Mouse (Mus musculus): ENCODE measurements at regions not wholly inside any gene's neighbourhood (a gene's known extent, or its start where the extent isn't known, plus 50 kb on each side); places are given as distances from the start of the nearest gene placed in this dataset.
"Not testable (repeated sequence)": the region's sequence is repeated elsewhere in the genome, so short reads cannot be mapped to it uniquely, and the experiment has no call there.

DNA sequence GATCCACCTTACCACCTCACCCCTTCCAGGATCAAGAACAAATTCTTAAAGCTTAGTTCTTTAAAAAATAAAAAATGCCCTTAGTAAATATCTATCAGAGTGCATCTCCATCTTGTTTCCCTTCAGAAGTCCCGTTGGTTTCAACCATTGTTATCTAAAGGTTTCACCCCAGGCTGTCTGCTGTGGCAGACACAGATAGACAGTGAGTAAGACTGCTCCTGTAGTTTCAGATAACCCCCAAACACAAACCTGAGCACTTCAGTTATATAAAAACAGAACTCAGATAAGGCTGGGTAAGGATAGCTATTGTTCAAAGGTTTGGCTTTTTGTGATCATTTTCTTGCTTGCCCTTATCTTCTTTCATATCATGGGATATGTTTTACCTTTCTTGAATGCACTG is 255.4 kb upstream of the Atp10a start:
- DNase-seq = no peak
- TF ChIP-seq POLR2A (IDR thresholded peaks at IDR 0.05; ENCODE audit: borderline replicate concordance, extremely low read depth, low read depth, low read length) (no peak), CTCF (IDR thresholded peaks at IDR 0.05; ENCODE audit: insufficient read depth, low read length) (no peak)
- WGBS = 40% methylated on average over 1 of the region's 1 CpGs

DNA sequence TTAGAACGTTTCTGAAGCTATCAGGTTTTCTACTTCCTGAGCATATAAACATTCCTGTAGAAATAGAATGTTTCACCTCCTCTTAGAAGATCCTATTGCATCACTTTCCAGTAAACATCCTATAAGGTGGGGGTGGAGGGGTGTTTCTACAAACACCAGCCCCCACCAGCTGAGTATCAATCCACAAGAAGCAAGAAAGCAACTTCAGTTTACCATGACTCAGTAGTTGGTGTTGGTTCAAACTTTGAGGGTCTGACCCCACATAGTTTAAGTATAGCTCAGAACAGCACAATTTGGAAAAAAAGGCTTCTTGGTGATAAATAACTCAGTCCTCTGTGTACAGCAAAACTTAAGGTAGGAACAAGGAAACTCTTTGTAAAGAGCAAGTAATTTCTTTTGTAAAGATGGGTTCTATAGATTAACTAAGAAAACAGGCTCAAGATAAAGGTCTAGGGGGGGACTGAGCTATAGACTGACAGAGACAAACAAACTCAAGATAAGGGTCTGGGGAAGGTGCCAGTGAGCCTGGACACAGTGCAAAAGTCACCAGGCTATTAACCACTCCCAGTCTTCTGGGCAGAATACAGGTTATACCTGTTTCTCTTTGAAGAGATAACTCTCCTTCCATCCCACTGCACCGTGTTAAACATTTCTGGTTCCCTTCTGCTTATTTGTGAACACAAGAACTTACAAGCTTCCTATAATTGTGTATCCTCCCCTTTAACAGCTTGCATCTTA is 218.9 kb upstream of the Atp10a start:
- DNase-seq = no peak
- 17% methylated on average over 2 of the region's 2 CpGs for WGBS
- TF ChIP-seq CTCF (IDR thresholded peaks at IDR 0.05; ENCODE audit: insufficient read depth, low read length) (no peak), POLR2A (IDR thresholded peaks at IDR 0.05; ENCODE audit: borderline replicate concordance, extremely low read depth, low read depth, low read length) (no peak)
- no peaks in the 10 kb centered on the region for H3K4me1 ChIP-seq (ENCODE audit: control insufficient read depth, insufficient read depth, low read length)
- H3K4me3 ChIP-seq (replicated peaks; ENCODE audit: extremely low read depth, low read depth, low read length) = no peak overlapping the region

More for the DNA sequence above, 255.4 kb upstream of the Atp10a start:
- Histone ChIP-seq H3K4me3 (replicated peaks; ENCODE audit: extremely low read depth, low read depth, low read length) (no peak overlapping the region), H3K4me1 (ENCODE audit: control insufficient read depth, insufficient read depth, low read length) (peaks cover 5% of the 10 kb centered on the region; the same call in 1 of the 2 replicates)

DNA sequence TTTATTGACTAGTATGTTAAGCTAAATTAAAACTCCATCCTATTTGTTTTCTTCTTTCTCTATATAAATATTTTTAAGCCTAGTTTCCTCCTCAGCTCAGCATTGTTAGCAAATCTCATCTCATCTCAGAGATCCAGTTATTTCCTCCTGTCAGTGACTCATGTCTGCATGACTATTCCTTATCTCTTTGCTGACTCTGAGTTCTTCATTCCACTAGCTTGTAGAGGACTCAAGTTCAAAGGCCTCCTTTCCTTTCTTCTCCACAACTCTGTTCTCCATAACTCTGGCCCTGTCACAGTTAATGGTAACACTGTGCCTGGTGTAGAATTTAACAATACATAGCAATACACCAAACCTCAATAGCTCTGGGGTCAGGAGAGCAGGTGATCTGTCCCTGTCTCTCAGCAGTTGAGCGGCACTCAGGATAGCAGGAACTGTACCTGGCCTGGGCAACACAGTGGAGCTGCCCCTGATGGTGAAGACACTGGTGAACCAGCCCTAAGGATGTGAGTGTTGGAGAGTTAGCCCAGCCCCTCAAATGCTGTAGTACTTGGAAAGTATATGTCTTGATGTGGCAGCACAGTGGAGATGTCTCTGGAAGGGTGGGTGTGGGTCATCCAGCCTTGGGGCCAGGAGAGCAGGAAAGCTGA is 213.3 kb upstream of the Atp10a start:
- TF ChIP-seq CTCF (IDR thresholded peaks at IDR 0.05; ENCODE audit: insufficient read depth, low read length) (no peak), POLR2A (IDR thresholded peaks at IDR 0.05; ENCODE audit: borderline replicate concordance, extremely low read depth, low read depth, low read length) (no peak)
- no peak for DNase-seq
- Histone ChIP-seq H3K4me1 (ENCODE audit: control insufficient read depth, insufficient read depth, low read length) (no peaks in the 10 kb centered on the region), H3K4me3 (replicated peaks; ENCODE audit: extremely low read depth, low read depth, low read length) (no peak overlapping the region)
- WGBS = 71% methylated on average over 1 of the region's 1 CpGs

DNA sequence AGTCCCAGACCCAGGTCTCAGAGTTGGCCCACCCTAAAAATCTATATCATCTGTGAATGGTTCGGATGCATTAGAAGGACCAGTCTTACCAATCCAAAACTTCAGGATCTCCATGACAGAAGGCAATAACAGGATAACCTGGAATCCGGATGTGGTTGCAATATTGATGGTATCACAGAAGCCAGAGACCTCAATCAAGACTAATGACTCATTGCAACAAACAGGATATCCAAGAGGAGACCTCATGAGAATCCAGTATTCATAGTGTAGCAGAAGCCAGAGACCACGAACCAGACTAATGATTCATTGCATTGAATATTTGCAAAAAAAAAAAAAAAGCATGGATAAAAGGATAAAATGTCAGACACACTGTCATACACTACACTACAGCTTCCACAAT is 212.7 kb upstream of the Atp10a start:
- 69% methylated on average over 3 of the region's 3 CpGs for WGBS
- H3K4me3 ChIP-seq (replicated peaks; ENCODE audit: extremely low read depth, low read depth, low read length) = no peak overlapping the region
- DNase-seq = no peak
- no peak for TF ChIP-seq POLR2A (IDR thresholded peaks at IDR 0.05; ENCODE audit: borderline replicate concordance, extremely low read depth, low read depth, low read length)
- no peak for TF ChIP-seq CTCF (IDR thresholded peaks at IDR 0.05; ENCODE audit: insufficient read depth, low read length)
- H3K4me1 ChIP-seq (ENCODE audit: control insufficient read depth, insufficient read depth, low read length) = no peaks in the 10 kb centered on the region

DNA sequence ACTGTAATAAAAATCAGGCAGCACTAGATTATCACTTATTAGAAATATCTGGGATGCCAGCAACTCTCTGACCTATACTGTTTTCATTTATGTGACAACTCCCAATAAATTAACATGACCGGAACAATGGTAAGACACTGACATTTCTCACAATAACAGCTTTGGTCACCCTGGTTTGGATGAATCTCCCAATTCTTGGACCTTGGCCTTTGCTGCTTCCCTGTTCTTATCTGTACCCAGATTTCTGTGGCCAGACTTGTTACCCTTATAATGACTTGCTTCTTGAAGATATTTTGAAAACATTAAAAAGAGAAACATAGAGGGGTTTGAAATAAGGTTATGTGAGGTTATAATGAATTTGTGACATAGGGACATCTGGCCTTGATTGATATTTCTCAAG is 210.2 kb upstream of the Atp10a start:
- Histone ChIP-seq H3K4me1 (ENCODE audit: control insufficient read depth, insufficient read depth, low read length) (no peaks in the 10 kb centered on the region), H3K4me3 (replicated peaks; ENCODE audit: extremely low read depth, low read depth, low read length) (no peak overlapping the region)
- TF ChIP-seq POLR2A (IDR thresholded peaks at IDR 0.05; ENCODE audit: borderline replicate concordance, extremely low read depth, low read depth, low read length) = no peak
- no peak for TF ChIP-seq CTCF (IDR thresholded peaks at IDR 0.05; ENCODE audit: insufficient read depth, low read length)
- DNase-seq = no peak
- 86% methylated on average over 1 of the region's 1 CpGs for WGBS

DNA sequence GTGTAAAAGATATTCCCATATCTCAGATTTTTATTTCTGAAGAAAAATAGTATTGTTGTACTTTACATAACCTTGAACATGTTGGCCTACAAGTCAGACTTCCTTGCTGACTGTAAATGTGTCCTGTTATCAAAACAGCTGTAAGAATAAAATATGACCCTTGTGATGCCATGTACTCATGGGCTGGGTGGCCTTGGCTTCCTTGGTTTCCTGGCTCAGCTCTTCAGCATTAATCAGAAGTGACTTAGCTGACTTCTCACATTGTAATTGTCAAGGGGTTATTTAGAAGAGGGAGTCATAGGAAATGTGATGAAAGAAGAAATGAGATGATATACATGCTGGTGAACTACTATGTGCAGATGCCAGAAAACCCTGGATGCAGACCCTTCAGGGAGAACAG is 209.7 kb upstream of the Atp10a start:
- no peaks in the 10 kb centered on the region for H3K4me1 ChIP-seq (ENCODE audit: control insufficient read depth, insufficient read depth, low read length)
- DNase-seq = no peak
- H3K4me3 ChIP-seq (replicated peaks; ENCODE audit: extremely low read depth, low read depth, low read length) = no peak overlapping the region
- TF ChIP-seq POLR2A (IDR thresholded peaks at IDR 0.05; ENCODE audit: borderline replicate concordance, extremely low read depth, low read depth, low read length) = no peak
- TF ChIP-seq CTCF (IDR thresholded peaks at IDR 0.05; ENCODE audit: insufficient read depth, low read length) = no peak

DNA sequence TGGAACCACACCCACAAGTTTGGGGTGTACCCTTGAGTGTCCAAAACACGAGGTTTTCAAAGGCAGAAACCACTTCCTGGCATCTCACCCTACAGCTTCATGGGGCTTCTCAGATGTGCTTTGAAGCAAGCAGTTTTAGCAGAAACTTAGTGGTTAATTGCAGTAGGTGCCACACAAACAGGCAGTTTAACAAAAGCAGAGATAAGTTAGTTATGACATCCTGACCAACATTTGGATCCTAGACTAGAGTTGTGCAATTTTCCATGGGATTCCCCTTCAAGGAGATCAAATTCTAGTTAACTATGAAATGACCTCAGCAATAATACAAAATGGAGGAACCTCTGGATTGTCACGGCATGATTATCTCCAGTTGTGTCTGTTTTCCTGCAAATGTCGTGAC is 207.2 kb upstream of the Atp10a start:
- DNase-seq = no peak
- 48% methylated on average over 3 of the region's 3 CpGs for WGBS
- H3K4me3 ChIP-seq (replicated peaks; ENCODE audit: extremely low read depth, low read depth, low read length) = no peak overlapping the region
- TF ChIP-seq CTCF (IDR thresholded peaks at IDR 0.05; ENCODE audit: insufficient read depth, low read length) = no peak
- TF ChIP-seq POLR2A (IDR thresholded peaks at IDR 0.05; ENCODE audit: borderline replicate concordance, extremely low read depth, low read depth, low read length) = no peak
- H3K4me1 ChIP-seq (ENCODE audit: control insufficient read depth, insufficient read depth, low read length) = no peaks in the 10 kb centered on the region

DNA sequence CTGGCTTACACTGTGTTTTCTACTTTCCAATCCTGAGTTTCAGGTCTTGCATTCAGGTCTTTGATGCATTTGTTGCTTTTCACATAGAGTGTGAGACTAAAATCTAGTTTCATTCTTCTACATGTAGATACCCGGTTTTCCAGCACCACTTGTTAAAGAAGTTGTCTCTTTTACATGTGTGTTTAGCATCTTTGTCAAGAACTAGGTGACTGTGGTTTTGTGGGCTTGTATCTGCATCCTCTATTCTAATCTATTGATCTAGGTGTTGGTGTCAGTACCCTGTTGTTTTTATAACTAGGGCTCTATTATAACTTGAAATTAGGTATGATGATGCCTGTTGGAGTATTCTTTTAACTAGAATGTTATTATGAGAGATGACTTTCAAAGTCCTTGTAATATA is 204.0 kb upstream of the Atp10a start:
- WGBS = 46% methylated on average over 1 of the region's 1 CpGs
- no peak overlapping the region for H3K4me3 ChIP-seq (replicated peaks; ENCODE audit: extremely low read depth, low read depth, low read length)
- no peak for DNase-seq
- TF ChIP-seq CTCF (IDR thresholded peaks at IDR 0.05; ENCODE audit: insufficient read depth, low read length) (no peak), POLR2A (IDR thresholded peaks at IDR 0.05; ENCODE audit: borderline replicate concordance, extremely low read depth, low read depth, low read length) (no peak)
- H3K4me1 ChIP-seq (ENCODE audit: control insufficient read depth, insufficient read depth, low read length) = no peaks in the 10 kb centered on the region

DNA sequence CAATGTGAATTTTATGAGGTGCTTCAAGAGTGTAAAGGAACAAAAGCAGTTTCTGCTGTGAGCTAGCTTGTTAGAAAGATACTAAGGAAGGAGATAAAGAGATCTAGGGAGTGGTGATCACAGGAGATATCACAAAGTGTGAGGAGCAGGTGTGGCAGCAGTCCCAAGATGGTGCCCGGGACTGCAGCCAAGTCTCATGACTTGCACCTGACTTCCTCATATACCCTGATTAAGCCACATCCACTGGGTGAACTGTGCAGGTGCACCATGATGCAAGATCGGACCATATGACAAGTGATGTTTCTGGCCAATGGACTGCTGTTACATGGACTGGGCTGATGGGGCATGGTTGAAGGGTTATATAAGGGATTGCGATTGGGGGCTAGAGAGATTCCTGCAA is 197.8 kb upstream of the Atp10a start:
- H3K4me1 ChIP-seq (ENCODE audit: control insufficient read depth, insufficient read depth, low read length); H3K4me3 ChIP-seq (replicated peaks; ENCODE audit: extremely low read depth, low read depth, low read length); DNase-seq: not testable (repeated sequence)
- 91% methylated on average over 3 of the region's 3 CpGs for WGBS

DNA sequence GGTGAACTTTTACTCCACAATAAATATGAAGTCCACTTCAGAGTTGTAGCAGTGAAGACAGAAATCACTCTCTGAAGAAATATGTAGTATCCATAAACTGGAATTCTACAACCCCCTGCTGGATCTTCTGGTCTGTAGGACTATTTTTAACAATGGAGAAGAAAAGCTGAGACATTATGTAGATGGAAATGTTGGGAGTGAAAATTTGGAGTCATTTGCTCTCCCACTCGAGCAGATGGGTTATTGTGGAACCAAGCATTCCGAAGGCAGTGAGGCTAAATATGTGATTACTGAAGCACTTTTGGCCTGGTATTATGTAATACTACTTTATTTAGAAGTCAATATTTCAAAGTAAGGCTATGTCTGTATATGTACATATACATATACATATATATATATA is 195.0 kb upstream of the Atp10a start:
- WGBS = 81% methylated on average over 2 of the region's 2 CpGs
- TF ChIP-seq CTCF (IDR thresholded peaks at IDR 0.05; ENCODE audit: insufficient read depth, low read length) (no peak), POLR2A (IDR thresholded peaks at IDR 0.05; ENCODE audit: borderline replicate concordance, extremely low read depth, low read depth, low read length) (no peak)
- Histone ChIP-seq H3K4me1 (ENCODE audit: control insufficient read depth, insufficient read depth, low read length) (no peaks in the 10 kb centered on the region), H3K4me3 (replicated peaks; ENCODE audit: extremely low read depth, low read depth, low read length) (no peak overlapping the region)
- DNase-seq = no peak

Measured in lung, adult 2 months (tissue).